Mouse (Mus musculus) Muller cell, postnatal 12 days (primary cell): ENCODE measurements around the gene Kri1.
A peak's percentile ranks its signal among the peaks of the same experiment; 100 is the strongest.
"Not testable (repeated sequence)": the region's sequence is repeated elsewhere in the genome, so short reads cannot be mapped to it uniquely, and the experiment has no call there.

Source experiments
- DNase-seq: peaks from one replicate; pipeline ENCODE4 v3.0.0-alpha.2; 2015; ENCODE audit errors: inconsistent ontology term

The Kri1 gene

GRCm38 (mm10) chr9:21244428-21245112 lies 43.2 kb downstream of the Kri1 start:
- peak; percentile 43 for DNase-seq

GRCm38 (mm10) chr9:21243826-21244427 lies 43.8 kb downstream of the Kri1 start:
- no peak for DNase-seq

- peak; percentile 75 for DNase-seq
Observed at GRCm38 (mm10) chr9:21241343-21241742, 46.4 kb downstream of the Kri1 start.

DNA sequence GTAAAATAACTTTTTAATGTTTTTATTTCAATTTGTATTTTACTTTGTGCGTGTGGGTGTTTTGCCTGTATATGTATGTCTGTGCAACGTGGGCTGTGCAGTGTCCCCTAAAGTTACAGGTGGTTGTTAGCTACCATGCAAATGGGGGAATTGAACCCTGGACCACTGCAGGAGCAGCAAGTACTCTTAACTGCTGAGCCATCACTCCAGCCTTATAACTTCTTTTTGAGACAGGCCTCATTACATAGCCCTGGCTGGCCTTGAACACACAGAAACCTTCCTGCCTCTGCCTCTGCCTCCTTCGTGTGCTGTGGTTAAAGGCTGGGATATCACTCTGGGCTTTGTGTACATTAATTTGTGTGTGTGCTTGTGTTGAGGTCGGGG lies 48.3 kb downstream of the Kri1 start:
- DNase-seq = no peak

DNA sequence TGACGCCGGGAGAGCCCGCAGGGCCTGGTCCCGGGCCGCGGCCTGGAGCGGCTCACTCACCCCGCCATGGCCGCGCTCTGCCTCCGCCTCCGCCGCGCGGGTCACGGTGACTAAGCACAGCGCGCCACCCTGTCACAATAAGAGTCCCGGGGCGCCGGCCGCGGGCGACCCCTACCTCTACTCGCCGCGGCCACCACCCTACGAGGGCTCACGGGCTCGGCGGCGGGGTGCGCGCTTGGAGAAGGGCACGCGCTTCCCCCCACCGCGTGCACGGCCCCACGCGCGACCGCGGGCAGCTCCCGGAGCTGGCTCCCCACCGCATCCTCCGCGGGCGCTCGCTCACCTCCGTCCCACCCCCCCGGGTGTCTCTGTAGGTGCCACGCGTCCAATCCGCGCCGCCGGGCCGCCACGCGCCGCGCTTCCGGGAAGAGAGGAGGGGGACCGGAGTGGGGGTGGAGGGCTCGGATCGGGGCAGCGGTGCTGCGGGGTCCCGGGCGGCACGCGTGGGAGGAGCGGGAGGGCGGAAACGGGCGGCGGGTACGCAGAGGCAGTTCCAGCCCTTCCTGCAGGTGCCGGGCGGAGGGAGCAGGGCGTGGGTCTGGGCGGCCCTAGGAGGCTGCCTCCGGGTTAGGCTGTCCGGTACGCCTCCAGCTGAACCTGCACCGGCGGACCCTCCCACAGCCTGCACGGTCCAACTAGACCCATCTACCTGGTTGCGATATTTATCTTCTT lies 48.9 kb downstream of the Kri1 start, which contains the start of gene Keap1:
TSS of gene Keap1 (minus strand) at position 629 of the 732 bp plus-strand sequence.
- DNase-seq = peak; percentile 90

- peak; percentile 82 for DNase-seq
Observed at GRCm38 (mm10) chr9:21238004-21238732, 49.6 kb downstream of the Kri1 start.

DNA sequence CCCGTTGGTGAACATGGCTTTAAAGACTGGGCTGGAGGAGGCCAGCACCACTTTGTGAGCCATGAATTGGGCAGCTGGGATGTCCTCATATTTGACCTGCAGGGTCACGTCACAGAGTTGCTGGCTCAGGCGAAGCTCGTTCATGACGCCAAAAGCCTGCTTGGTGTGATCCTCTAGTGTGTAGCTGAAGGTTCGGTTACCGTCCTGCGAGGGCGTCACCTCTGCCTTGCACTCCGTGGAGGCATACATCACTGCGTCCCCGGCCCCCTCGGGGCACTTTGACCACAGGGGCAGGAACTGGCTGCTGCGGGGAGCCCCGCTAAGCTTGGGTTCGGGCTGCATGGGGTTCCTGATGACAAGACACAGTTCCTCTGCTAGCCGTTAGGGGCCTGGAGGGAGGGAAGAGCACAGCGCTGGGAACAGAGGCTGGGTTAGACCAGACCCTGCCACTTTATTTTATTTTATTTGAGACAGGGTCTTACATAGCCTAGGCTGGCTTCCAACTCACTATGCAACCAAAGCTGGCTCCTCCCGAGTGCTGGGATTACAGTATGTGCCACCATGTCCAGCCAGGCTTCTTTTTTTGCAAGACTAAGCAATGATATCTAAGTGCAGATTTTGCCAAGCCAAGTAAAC lies 50.3 kb downstream of the Kri1 start:
- peak; percentile 52 for DNase-seq

DNA sequence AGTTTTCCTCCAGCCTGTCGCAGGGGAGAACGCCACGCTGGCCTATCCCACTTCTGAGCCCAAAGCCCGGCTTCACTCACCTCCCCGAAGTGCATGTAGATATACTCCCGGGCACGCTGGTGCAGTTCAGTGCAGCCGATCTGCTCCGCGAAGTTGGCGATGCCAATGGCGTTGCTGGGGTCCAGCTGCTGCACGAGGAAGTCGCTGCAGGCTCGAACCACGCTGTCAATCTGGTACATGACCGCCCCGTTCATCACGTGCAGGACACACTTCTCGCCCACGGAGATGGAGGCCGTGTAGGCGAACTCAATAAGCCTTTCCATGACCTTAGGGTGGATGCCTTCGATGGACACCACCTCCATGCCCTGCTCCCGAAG lies 50.8 kb downstream of the Kri1 start:
- DNase-seq = no peak

DNA sequence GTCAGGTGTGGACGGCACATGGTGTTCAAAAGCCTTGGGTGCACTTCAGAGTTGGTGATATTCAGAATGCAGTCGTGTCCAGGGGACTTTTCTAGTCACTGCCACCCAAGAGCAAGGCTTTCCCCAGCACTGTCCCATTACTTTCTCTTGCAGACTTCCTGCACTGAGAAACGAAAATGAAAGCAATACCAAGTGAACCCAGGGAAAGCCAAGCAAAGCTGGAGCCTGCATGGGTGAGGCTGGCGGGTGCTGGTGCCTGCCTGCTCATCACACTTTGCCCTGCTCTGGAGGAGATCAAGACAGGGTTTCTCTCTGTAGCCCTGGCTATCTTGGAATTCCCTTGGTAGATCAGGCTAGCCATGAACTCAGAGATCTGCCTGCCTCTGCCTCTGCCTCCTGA lies 52.4 kb downstream of the Kri1 start:
- DNase-seq = no peak

DNA sequence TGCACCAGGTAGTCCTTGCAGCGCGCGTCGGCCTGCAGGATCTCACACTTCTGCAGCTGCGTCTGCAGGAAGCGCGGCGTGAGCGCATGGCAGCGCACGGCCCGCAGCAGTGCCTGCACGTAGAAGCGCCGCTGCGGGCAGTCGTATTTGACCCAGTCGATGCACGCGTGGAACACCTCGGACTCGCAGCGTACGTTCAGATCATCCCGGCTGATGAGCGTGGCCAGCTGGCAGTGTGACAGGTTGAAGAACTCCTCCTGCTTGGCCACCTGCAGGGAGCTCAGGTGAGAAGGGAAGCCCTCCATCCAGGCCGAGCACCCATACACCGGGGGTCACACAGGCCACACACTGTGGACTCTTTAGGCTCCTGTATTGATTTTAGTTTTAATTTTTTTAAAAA lies 54.0 kb downstream of the Kri1 start:
- no peak for DNase-seq

DNA sequence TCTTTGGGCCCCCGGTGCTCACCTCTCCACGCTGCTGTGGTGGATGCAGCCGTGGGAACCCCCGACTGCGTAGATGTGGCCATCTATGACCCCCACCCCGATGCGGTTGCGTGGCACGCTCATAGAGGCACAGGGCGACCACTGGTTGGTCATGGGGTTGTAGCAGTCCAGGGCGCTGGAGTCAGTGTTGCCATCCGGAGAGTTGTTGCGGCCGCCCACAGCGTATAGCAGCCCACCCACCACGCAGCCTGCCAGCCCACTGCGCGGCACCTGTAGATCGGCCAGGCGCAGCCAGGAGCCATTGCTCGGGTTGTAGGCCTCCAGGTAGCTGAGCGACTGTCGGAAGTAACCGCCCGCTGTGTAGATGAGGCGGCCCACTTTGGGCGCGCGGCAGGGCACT lies 54.4 kb downstream of the Kri1 start:
- DNase-seq = no peak

GRCm38 (mm10) chr9:21232867-21233266 lies 54.9 kb downstream of the Kri1 start:
- DNase-seq = no peak

DNA sequence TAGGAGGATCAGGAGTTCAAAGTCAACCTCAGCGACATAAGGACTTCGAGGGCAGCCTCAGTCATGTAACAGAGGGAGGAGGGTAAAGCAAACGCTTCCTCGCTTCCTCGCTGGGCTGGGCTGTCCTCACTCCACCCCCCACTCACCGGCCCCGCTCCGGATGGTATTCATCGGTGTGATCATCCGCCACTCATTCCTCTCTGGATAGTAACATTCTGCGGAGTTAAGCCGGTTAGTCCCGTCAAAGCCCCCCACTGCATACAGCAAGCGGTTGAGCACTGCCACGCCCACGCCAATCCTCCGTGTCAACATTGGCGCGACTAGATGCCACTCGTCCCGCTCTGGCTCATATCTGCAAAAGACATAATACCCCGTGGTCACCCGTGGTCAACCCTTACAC lies 56.2 kb downstream of the Kri1 start:
- no peak for DNase-seq

GRCm38 (mm10) chr9:21227342-21227741 lies 60.4 kb downstream of the Kri1 start:
- DNase-seq = no peak

- DNase-seq = no peak
Observed at GRCm38 (mm10) chr9:21225415-21225758, 62.4 kb downstream of the Kri1 start.

GRCm38 (mm10) chr9:21224576-21225414 lies 63.0 kb downstream of the Kri1 start:
- DNase-seq = peak; percentile 52

DNA sequence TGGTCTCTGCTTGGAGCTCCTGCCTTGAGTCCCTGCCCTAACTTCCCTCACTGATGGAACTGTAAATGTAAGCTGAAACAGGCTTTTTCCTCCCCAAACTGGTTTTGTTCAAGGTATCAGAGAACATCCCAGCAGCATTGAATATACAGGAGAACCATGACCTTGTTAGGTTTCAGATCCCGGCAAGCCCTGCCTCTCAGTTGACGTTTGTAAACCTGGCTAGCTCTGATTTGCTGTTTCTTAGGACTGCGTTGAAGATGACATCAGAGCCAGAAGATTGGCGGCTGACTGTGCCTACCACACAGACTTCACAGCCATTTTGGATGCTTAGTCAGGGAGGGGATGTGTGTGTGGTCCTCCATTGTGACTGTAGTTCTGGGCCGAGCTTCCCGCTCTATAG lies 63.9 kb downstream of the Kri1 start:
- DNase-seq = no peak

- not testable (repeated sequence) for DNase-seq
Observed at GRCm38 (mm10) chr9:21223490-21223889, 64.3 kb downstream of the Kri1 start.
